Mouse (Mus musculus): Measurements from ENCODE around the gene Klhl21. TPM values are rescaled to one million over a fixed set of nuclear protein-coding genes. Genes with fewer than 3 reads are reported as not detected.

Klhl21 gene
- total RNA-seq, 2 experiments from 2014 or later: 20.2 to 20.3 TPM

Other genes starting within 250 kb of the Klhl21 start
- 100 to 1,000 TPM; 247 to 265 TPM for gene Camta1, start 146.9 kb upstream of the Klhl21 start, total RNA-seq (2021)
- gene Dnajc11, start 75.1 kb upstream of the Klhl21 start, total RNA-seq (2021): 10 to 100 TPM; 58.6 to 61.5 TPM
- gene Thap3, start 19.8 kb upstream of the Klhl21 start, total RNA-seq (2021): 10 to 100 TPM; 16.9 to 23.7 TPM
- 10 to 100 TPM; 17.8 to 19.5 TPM for gene Phf13, start 12.5 kb upstream of the Klhl21 start, total RNA-seq (2021)
- 10 to 100 TPM; 12.3 to 12.7 TPM for gene Zbtb48, start 18.9 kb downstream of the Klhl21 start, total RNA-seq (2021)
- under 1 TPM; 0.49 to 0.68 TPM for gene Tas1r1, start 29.8 kb downstream of the Klhl21 start, total RNA-seq (2021)
- gene Nol9, start 30.5 kb downstream of the Klhl21 start, total RNA-seq (2021): 10 to 100 TPM; 16.4 to 19.2 TPM
- gene Plekhg5, start 63.7 kb downstream of the Klhl21 start, total RNA-seq (2021): 10 to 100 TPM; 80.0 to 91.9 TPM
- gene Tnfrsf25, start 107.1 kb downstream of the Klhl21 start, total RNA-seq (2021): 10 to 100 TPM; 19.0 to 20.7 TPM
- gene Espn, start 143.6 kb downstream of the Klhl21 start, total RNA-seq (2021): 1 to 10 TPM; 3.0 to 3.4 TPM
- not detected for gene Hes2, start 150.1 kb downstream of the Klhl21 start, total RNA-seq (2021)
- gene Acot7, start 169.3 kb downstream of the Klhl21 start, total RNA-seq (2021): 100 to 1,000 TPM; 328 to 345 TPM

All from left cerebral cortex, adult 18-20 months (tissue).